Mouse (Mus musculus) midbrain, embryonic 12.5 days (tissue): ENCODE data around the gene Oma1. TPM values are rescaled to one million over a fixed set of nuclear protein-coding genes. Genes with fewer than 3 reads are reported as not detected.

Source experiments
- ATAC-seq: fragments of 200-750 bp; cut with Nextera tagmentation; 2 replicates; pipeline ENCODE4 v1.8.0; 2017; ENCODE audit warnings: low read depth, moderate TSS enrichment, moderate library complexity; ENCODE audit not compliant: low FRiP score
- H3K27ac ChIP-seq: fragments of 300-500 bp; sonication (generic); replicated peaks from 2 replicates; pipeline ENCODE4 v1.5.1; 2016; ENCODE audit warnings: mild to moderate bottlenecking
- H3K27me3 ChIP-seq: fragments of 300-500 bp; sonication (generic); 2 replicates; pipeline ENCODE4 v1.6.1; 2016; ENCODE audit warnings: mild to moderate bottlenecking
- H3K36me3 ChIP-seq: fragments of 300-500 bp; sonication (generic); 2 replicates; pipeline ENCODE4 v1.6.1; 2016
- H3K4me1 ChIP-seq: fragments of 300-500 bp; sonication (generic); 2 replicates; pipeline ENCODE4 v1.6.1; 2016
- H3K4me2 ChIP-seq: fragments of 300-500 bp; sonication (generic); replicated peaks from 2 replicates; pipeline ENCODE4 v1.6.1; 2016; ENCODE audit warnings: mild to moderate bottlenecking, moderate library complexity
- H3K4me3 ChIP-seq: fragments of 300-500 bp; sonication (generic); 2 replicates; pipeline ENCODE4 v1.5.1; 2016; ENCODE audit warnings: mild to moderate bottlenecking
- H3K9ac ChIP-seq: fragments of 300-500 bp; sonication (generic); replicated peaks from 2 replicates; pipeline ENCODE4 v1.6.1; 2016; ENCODE audit warnings: mild to moderate bottlenecking, moderate library complexity
- H3K9me3 ChIP-seq: fragments of 300-500 bp; sonication (generic); 2 replicates; pipeline ENCODE4 v1.6.1; 2016; ENCODE audit warnings: mild to moderate bottlenecking
- WGBS: fragments of 180-500 bp; shearing (Covaris S2); methylation state at CpG from one replicate; pipeline ENCODE4 v1.1.7; 2016; 5-methylcytosine and 5-hydroxymethylcytosine counted together
- polyA plus RNA-seq: library from polyadenylated mRNA; unstranded; fragments of >200 nt; fragmentation: Nextera tagmentation; extraction: Ambion mirVana; gene quantifications from 2 replicates; pipeline ENCODE4 v1.2.1, GENCODE M21; 2016

The Oma1 gene
- polyA plus RNA-seq, 1 experiment from 2014 or later: 13.3 TPM

- Histone ChIP-seq H3K9me3 (no peaks in the 10 kb centered on the region), H3K36me3 (no peaks in the 10 kb centered on the region), H3K4me1 (no peaks in the 10 kb centered on the region), H3K4me3 (no peak overlapping the region), H3K27me3 (no peaks in the 10 kb centered on the region), H3K9ac (no peak overlapping the region), H3K27ac (no peak overlapping the region), H3K4me2 (no peak overlapping the region)
- WGBS: 7% methylated on average over 4 of the region's 4 CpGs
- no peak for ATAC-seq
Measured at GRCm38 (mm10) chr4:103410217-103410799, 96.7 kb downstream of the Oma1 start.

Other genes with a start within 250 kb of the Oma1 start
- gene Mier1, start 199.4 kb upstream of the Oma1 start, polyA plus RNA-seq: 43.4 and 43.5 TPM in 2 replicates
- 5.5 and 5.9 TPM in 2 replicates for gene Wdr78, start 199.3 kb upstream of the Oma1 start, polyA plus RNA-seq
- gene Slc35d1, start 98.6 kb upstream of the Oma1 start, polyA plus RNA-seq: 7.0 and 7.8 TPM in 2 replicates
- gene 4921539E11Rik, start 22.9 kb upstream of the Oma1 start, polyA plus RNA-seq: not detected in 2 replicates